Mouse (Mus musculus) kidney, embryonic 14.5 days (tissue): ENCODE measurements around the gene Rfpl4b. TPM values are rescaled to one million over a fixed set of nuclear protein-coding genes. Genes with fewer than 3 reads are reported as not detected.
"Not testable (repeated sequence)": the region's sequence is repeated elsewhere in the genome, so short reads cannot be mapped to it uniquely, and the experiment has no call there.

Source experiments
- ATAC-seq: fragments of 200-750 bp; cut with Nextera tagmentation; 2 replicates; pipeline ENCODE4 v1.8.0; 2017; ENCODE audit warnings: moderate number of reproducible peaks, mild to moderate bottlenecking, moderate TSS enrichment, moderate library complexity; ENCODE audit not compliant: low FRiP score, low TSS enrichment
- H3K27ac ChIP-seq: fragments of 300-500 bp; sonication (generic); 2 replicates; pipeline ENCODE4 v1.5.1; 2014; ENCODE audit warnings: low read depth, mild to moderate bottlenecking, low read length, moderate library complexity, mixed read lengths
- H3K27me3 ChIP-seq: fragments of 300-500 bp; sonication (generic); 2 replicates; pipeline ENCODE4 v1.6.1; 2014; ENCODE audit warnings: mild to moderate bottlenecking, low read length; ENCODE audit not compliant: control insufficient read depth, insufficient read depth
- H3K36me3 ChIP-seq: fragments of 300-500 bp; sonication (generic); 2 replicates; pipeline ENCODE4 v1.6.1; 2014; ENCODE audit warnings: low read length, mixed read lengths; ENCODE audit not compliant: control insufficient read depth, insufficient read depth
- H3K4me1 ChIP-seq: fragments of 300-500 bp; sonication (generic); 2 replicates; pipeline ENCODE4 v1.6.1; 2014; ENCODE audit warnings: low read length, mixed read lengths; ENCODE audit not compliant: control insufficient read depth, insufficient read depth
- H3K4me2 ChIP-seq: fragments of 300-500 bp; sonication (generic); replicated peaks from 2 replicates; pipeline ENCODE4 v1.6.1; 2014; ENCODE audit warnings: low read depth, mild to moderate bottlenecking, low read length
- H3K4me3 ChIP-seq: fragments of 300-500 bp; sonication (generic); 2 replicates; pipeline ENCODE4 v1.5.1; 2014; ENCODE audit warnings: mild to moderate bottlenecking, low read length
- H3K9ac ChIP-seq: fragments of 300-500 bp; sonication (generic); 2 replicates; pipeline ENCODE4 v1.6.1; 2014; ENCODE audit warnings: low read depth, mild to moderate bottlenecking, low read length, moderate library complexity
- H3K9me3 ChIP-seq: fragments of 300-500 bp; sonication (generic); 2 replicates; pipeline ENCODE4 v1.6.1; 2016; ENCODE audit warnings: low read length; ENCODE audit not compliant: control insufficient read depth
- WGBS: fragments of 180-500 bp; shearing (Covaris S2); extraction: QIAGEN DNeasy Blood & Tissue Kit; methylation state at CpG from one replicate; pipeline ENCODE4 v1.1.7; 2014; 5-methylcytosine and 5-hydroxymethylcytosine counted together
- polyA plus RNA-seq: library from polyadenylated mRNA; unstranded; fragments of >200 nt; fragmentation: Nextera tagmentation; extraction: Ambion mirVana; gene quantifications from 2 replicates; pipeline ENCODE4 v1.2.1, GENCODE M21; 2014

The Rfpl4b gene
- polyA plus RNA-seq = not detected in 2 replicates

DNA sequence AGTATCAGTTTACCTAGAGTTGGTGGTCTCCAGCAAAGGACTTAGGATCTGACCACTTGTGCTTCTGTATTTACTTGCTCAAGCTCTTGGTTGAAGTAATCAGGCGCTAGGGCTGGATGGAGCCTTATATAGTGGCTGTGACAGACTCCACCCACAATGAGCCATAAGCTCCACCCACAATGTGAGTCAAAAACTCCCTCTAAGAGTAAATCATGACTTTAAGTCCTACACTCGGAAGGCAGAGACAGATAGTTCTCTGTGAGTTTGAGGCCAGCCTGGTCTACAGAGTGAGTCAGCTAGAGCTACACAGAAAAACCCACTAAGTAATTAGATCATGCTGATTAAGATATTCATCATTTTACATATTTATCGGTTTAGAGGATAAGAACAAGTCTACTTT, at the start of gene Rfpl4b:
Rfpl4b (minus strand) TSS at position 101 of the 400 bp plus-strand sequence.
- Histone ChIP-seq H3K9me3 (0 out of 2 replicates have a peak, but pooled peaks cover 2% of the 10 kb centered on the region), H3K36me3 (no peaks in the 10 kb centered on the region), H3K27ac (no peak within 1 kb of the TSS), H3K27me3 (no peaks in the 10 kb centered on the region), H3K4me1 (no peaks in the 10 kb centered on the region), H3K9ac (no peak within 1 kb of the TSS), H3K4me2 (no peak within 1 kb of the TSS), H3K4me3 (no peak within 1 kb of the TSS)
- no peak for ATAC-seq
- WGBS = 89% methylated on average over 3 of the region's 3 CpGs

DNA sequence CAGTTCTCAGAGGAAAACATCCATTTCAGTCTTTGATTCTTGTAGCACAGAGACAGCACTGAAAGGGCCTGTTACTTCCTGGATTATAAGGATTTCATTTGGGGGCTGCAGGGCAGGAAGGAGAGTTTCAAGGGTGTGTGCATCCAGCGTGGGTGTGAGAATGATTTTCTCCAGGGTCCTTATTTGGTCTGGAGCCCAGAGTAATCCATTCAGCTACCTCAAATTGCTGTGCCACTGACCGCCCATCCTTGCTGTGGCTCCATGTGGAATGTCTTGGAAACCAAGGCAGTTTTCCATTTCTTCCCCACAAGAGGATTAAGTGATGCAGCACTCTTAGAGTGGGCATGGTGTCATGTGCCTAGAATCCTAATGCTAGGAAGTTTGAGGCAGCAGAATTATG, 33.6 kb upstream of the Rfpl4b start:
- WGBS = 68% methylated on average over 2 of the region's 2 CpGs
- H3K27me3 ChIP-seq = no peaks in the 10 kb centered on the region

DNA sequence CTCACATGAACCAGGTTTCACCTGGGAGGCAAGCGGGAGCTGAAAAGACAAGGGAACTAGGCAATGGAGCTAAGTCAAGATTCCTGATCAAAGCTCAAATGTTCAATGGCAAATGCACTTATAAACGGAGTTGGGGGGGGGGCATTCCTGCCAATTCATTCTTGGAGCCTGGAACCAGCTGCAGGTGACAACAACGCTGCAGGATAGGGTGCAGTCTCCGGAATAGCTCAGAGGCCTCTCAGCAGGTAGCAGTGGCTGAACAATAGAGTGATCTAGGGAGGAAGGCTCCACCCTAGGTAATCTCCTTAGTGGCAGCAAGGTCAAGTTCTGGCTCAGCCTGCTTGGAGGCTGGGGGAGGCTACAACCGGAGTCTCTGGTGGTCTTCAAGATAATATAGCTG, 28.4 kb upstream of the Rfpl4b start:
- H3K27ac ChIP-seq, H3K36me3 ChIP-seq, H3K27me3 ChIP-seq, ATAC-seq, H3K4me3 ChIP-seq, H3K4me2 ChIP-seq, H3K4me1 ChIP-seq, H3K9me3 ChIP-seq, H3K9ac ChIP-seq: not testable (repeated sequence)
- WGBS = 68% methylated on average over 5 of the region's 5 CpGs

More for the DNA sequence above, 33.6 kb upstream of the Rfpl4b start:
- no peaks in the 10 kb centered on the region for H3K4me1 ChIP-seq
- no peaks in the 10 kb centered on the region for H3K36me3 ChIP-seq
- ATAC-seq = no peak
- H3K27ac ChIP-seq = no peak overlapping the region
- H3K4me3 ChIP-seq = no peak overlapping the region
- no peak overlapping the region for H3K9ac ChIP-seq
- no peaks in the 10 kb centered on the region for H3K9me3 ChIP-seq
- H3K4me2 ChIP-seq = no peak overlapping the region

DNA sequence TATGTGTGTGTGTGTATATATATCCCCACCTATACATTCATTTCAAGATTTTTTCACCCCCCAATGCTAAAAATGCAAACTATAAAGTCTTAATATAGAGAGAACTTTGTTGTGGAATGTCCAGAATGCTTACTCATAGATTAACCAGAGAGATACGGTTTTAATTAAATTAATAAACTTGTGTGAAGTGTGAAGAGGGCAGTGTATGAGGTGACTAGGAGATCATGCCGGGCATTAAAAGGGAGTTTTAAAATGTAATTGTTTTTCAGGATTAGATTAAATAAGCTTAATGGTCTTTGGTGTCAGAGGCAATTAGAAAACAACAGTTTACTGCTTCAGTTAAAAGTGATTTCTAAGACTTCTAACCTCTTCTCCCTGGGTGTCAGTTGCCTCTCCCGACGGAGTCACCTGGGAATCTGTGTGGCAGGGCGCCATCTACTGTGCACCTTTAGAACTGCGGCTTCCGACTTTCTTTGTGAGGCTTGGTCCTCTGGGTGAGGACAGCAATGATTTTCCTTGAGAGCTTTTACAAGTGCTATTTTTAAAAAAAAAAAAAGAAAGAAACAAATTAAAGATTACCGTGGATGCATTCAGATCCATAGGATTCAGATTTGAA, 27.4 kb upstream of the Rfpl4b start:
- Histone ChIP-seq H3K27me3 (no peaks in the 10 kb centered on the region), H3K9me3 (no peaks in the 10 kb centered on the region), H3K4me2 (no peak overlapping the region), H3K36me3 (no peaks in the 10 kb centered on the region), H3K4me3 (no peak overlapping the region), H3K4me1 (no peaks in the 10 kb centered on the region), H3K27ac (no peak overlapping the region), H3K9ac (no peak overlapping the region)
- 19% methylated on average over 8 of the region's 8 CpGs for WGBS
- no peak for ATAC-seq

DNA sequence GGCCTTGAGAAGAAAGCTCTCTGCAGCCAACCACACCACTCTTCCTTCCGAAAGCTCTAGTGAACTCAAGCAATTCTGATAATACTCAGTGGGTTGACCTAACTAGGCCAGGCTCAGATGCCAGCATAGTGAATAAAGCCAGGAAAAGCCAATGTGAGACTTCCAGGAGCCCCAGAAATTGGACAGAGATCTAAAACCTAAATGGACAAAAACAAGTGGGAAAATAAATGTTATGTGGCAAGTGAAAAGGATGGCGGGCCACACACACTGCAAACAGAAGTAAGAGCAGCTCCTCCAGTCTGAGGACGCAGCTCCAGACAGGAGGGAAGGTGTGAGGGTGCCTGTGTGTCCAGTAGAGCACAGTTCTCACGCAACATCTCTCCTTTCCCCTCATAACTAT, 26.7 kb upstream of the Rfpl4b start:
- no peaks in the 10 kb centered on the region for H3K9me3 ChIP-seq
- H3K27ac ChIP-seq = no peak overlapping the region
- H3K4me3 ChIP-seq = no peak overlapping the region
- no peaks in the 10 kb centered on the region for H3K36me3 ChIP-seq
- no peak overlapping the region for H3K9ac ChIP-seq
- ATAC-seq = no peak
- no peaks in the 10 kb centered on the region for H3K4me1 ChIP-seq
- 88% methylated on average over 4 of the region's 4 CpGs for WGBS
- no peak overlapping the region for H3K4me2 ChIP-seq
- H3K27me3 ChIP-seq = no peaks in the 10 kb centered on the region

DNA sequence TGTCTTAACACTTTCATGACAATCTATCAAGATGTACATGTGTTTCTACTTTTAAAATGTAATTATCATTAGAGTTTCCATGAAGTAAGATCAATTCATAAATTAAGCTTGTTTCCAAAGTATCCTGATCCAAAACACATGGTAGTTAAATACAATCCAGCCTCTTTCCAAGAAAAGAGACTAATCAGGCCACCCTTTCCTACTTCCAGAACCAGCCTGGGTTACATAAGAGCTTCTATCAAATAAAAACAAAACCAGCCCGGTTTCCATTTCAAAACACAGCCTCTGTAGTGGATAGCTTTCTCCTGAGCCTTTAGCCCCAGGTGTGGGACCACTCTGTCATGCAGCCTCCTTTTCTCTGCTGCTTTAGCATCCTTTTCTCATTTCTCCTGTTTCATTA, 2.2 kb upstream of the Rfpl4b start:
- no peaks in the 10 kb centered on the region for H3K36me3 ChIP-seq
- no peak overlapping the region for H3K4me3 ChIP-seq
- no peak overlapping the region for H3K9ac ChIP-seq
- no peaks in the 10 kb centered on the region for H3K4me1 ChIP-seq
- H3K4me2 ChIP-seq = no peak overlapping the region
- ATAC-seq = no peak
- H3K9me3 ChIP-seq = 0 out of 2 replicates have a peak, but pooled peaks cover 2% of the 10 kb centered on the region
- WGBS = 53% methylated on average over 1 of the region's 1 CpGs
- no peaks in the 10 kb centered on the region for H3K27me3 ChIP-seq
- no peak overlapping the region for H3K27ac ChIP-seq

DNA sequence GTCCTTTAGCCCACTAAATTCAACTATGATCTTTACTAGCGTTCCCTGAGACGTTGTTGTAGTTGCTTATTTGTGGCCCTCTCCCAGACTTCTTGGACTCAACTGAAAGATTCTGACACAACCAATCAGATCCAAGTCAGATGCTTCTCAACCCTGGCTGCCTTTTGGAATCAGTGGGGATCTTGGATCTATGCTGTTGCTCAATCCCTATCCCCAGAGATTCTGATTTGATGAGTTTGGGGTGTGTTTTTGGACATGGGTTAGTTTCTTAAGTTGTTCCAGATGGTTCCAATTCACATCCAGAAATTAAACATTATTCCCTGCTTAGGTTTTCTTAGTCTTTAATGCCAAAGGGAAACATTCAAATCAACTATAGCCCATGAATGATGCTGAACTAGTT, 15.5 kb downstream of the Rfpl4b start:
- no peaks in the 10 kb centered on the region for H3K9me3 ChIP-seq
- no peak overlapping the region for H3K4me2 ChIP-seq
- no peak overlapping the region for H3K4me3 ChIP-seq
- H3K9ac ChIP-seq = no peak overlapping the region
- H3K27me3 ChIP-seq = no peaks in the 10 kb centered on the region; the same call in 1 of the 2 replicates
- no peak overlapping the region for H3K27ac ChIP-seq
- 79% methylated on average over 2 of the region's 2 CpGs for WGBS
- no peaks in the 10 kb centered on the region for H3K36me3 ChIP-seq
- ATAC-seq = no peak
- H3K4me1 ChIP-seq = no peaks in the 10 kb centered on the region

DNA sequence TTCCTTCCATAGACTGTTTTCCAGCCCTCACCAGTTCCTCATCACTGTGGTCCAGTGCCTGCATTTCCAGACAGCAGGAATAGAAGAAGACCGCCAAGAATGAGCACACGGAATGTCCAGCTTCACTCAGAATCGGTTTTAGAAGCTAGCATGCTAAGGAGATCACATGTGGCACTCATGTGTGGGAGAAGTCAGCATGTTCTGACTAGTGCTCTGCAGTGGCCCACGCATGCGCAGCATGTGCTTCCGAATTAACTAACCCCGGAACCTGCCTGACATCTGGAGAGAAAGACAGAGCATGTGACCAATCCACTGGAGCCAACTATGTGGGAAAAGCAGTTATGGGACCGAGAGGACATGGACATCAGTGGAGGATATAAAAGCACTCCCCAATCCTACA, 17.5 kb downstream of the Rfpl4b start:
- H3K9ac ChIP-seq = no peak overlapping the region
- H3K27me3 ChIP-seq = no peaks in the 10 kb centered on the region; the same call in 1 of the 2 replicates
- no peak overlapping the region for H3K4me2 ChIP-seq
- H3K4me3 ChIP-seq = no peak overlapping the region
- WGBS = 91% methylated on average over 8 of the region's 8 CpGs
- no peak for ATAC-seq
- H3K4me1 ChIP-seq = no peaks in the 10 kb centered on the region
- no peaks in the 10 kb centered on the region for H3K9me3 ChIP-seq
- no peaks in the 10 kb centered on the region for H3K36me3 ChIP-seq
- H3K27ac ChIP-seq = no peak overlapping the region

DNA sequence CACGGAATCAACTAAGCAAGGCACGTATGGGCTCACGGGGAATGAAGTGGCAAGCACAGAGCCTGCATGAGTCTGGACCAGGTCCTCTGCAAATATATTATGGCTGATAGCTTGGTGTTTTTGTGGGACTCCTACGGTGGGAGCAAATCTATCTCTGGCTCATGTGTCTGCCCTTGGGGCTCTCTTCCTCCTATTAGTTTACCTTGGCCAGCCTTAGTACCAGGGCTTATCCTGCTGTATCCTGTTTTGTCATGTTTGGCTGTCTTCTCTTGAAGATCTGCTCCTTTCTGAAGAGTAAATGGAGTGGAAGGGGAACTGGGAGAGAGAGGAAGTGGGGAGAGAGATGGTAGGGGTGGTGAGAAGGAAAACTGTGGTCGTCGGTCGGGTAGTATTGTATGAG, 18.3 kb downstream of the Rfpl4b start:
- Histone ChIP-seq H3K27me3 (no peaks in the 10 kb centered on the region), H3K4me2 (no peak overlapping the region), H3K4me1 (no peaks in the 10 kb centered on the region), H3K36me3 (no peaks in the 10 kb centered on the region), H3K9ac (no peak overlapping the region), H3K27ac (no peak overlapping the region), H3K9me3 (no peaks in the 10 kb centered on the region), H3K4me3 (no peak overlapping the region)
- no peak for ATAC-seq
- 95% methylated on average over 7 of the region's 7 CpGs for WGBS
